Mouse (Mus musculus) erythroblast, embryonic 14.5 days (primary cell): ENCODE measurements around the gene Clip3. TPM values are rescaled to one million over a fixed set of nuclear protein-coding genes. Genes with fewer than 3 reads are reported as not detected.

Experiments used
- H3K27me3 ChIP-seq: 2 replicates; pipeline ENCODE4 v1.6.1; 2012; ENCODE audit warnings: inconsistent platforms; ENCODE audit not compliant: control insufficient read depth
- H3K36me3 ChIP-seq: 2 replicates; pipeline ENCODE4 v1.6.1; 2012; ENCODE audit warnings: mild to moderate bottlenecking, inconsistent platforms; ENCODE audit not compliant: control insufficient read depth
- H3K4me1 ChIP-seq: 2 replicates; pipeline ENCODE4 v1.6.1; 2012; ENCODE audit warnings: inconsistent platforms; ENCODE audit not compliant: control insufficient read depth
- H3K4me3 ChIP-seq: replicated peaks from 2 replicates; pipeline ENCODE3; 2012; ENCODE audit warnings: moderate library complexity, mild to moderate bottlenecking, inconsistent platforms
- H3K9me3 ChIP-seq: 2 replicates; pipeline ENCODE4 v1.6.1; 2012; ENCODE audit warnings: low read length, inconsistent platforms, mixed read lengths; ENCODE audit not compliant: control insufficient read depth
- GATA1 ChIP-seq: IDR thresholded peaks from 2 replicates; pipeline ENCODE4 v1.6.1; 2012; ENCODE audit warnings: low read length, inconsistent platforms, mixed read lengths
- TAL1 ChIP-seq: IDR thresholded peaks from 3 replicates; pipeline ENCODE4 v1.6.1; 2012; ENCODE audit warnings: low read length, inconsistent platforms, mixed read lengths
- polyA plus RNA-seq: library from polyadenylated mRNA; stranded (reverse); fragments of >175 nt; gene quantifications from 2 replicates; pipeline ENCODE4 v1.2.3, GENCODE M21; 2012

The Clip3 gene
- polyA plus RNA-seq, 1 experiment: not detected

GRCm38 (mm10) chr7:30309395-30310129, 18.0 kb downstream of the Clip3 start:
- Histone ChIP-seq H3K4me3 (peak overlapping the region; percentile 67), H3K4me1 (peaks cover 27% of the 10 kb centered on the region), H3K27me3 (no peaks in the 10 kb centered on the region), H3K36me3 (peaks cover 9% of the 10 kb centered on the region; the same call in 1 of the 2 replicates), H3K9me3 (no peaks in the 10 kb centered on the region)
- no peak for TF ChIP-seq TAL1
- TF ChIP-seq GATA1: no peak

- no peak overlapping the region for H3K4me3 ChIP-seq
- no peak for TF ChIP-seq GATA1
- TF ChIP-seq TAL1: no peak
Measured at GRCm38 (mm10) chr7:30310136-30310535, 18.6 kb downstream of the Clip3 start.

GRCm38 (mm10) chr7:30313666-30314320, 22.3 kb downstream of the Clip3 start:
- Histone ChIP-seq H3K4me3 (peak overlapping the region; percentile 47), H3K27me3 (no peaks in the 10 kb centered on the region)

More at GRCm38 (mm10) chr7:30310136-30310535, 18.6 kb downstream of the Clip3 start:
- Histone ChIP-seq H3K9me3 (no peaks in the 10 kb centered on the region), H3K4me1 (peaks cover 29% of the 10 kb centered on the region), H3K36me3 (peaks cover 9% of the 10 kb centered on the region; the same call in 1 of the 2 replicates), H3K27me3 (no peaks in the 10 kb centered on the region)

GRCm38 (mm10) chr7:30314721-30315155, 23.2 kb downstream of the Clip3 start, which contains the start of gene Syne4:
Syne4 (plus strand) TSS chr7:30314807.
- no peaks in the 10 kb centered on the region for H3K27me3 ChIP-seq
- TF ChIP-seq GATA1 (no peak), TAL1 (no peak)
- H3K9me3 ChIP-seq: no peaks in the 10 kb centered on the region
- H3K4me3 ChIP-seq: peak within 1 kb of the TSS; percentile 47
- peaks cover 11% of the 10 kb centered on the region for H3K4me1 ChIP-seq
- H3K36me3 ChIP-seq: peaks cover 9% of the 10 kb centered on the region; the same call in 1 of the 2 replicates

More at GRCm38 (mm10) chr7:30313666-30314320, 22.3 kb downstream of the Clip3 start:
- Histone ChIP-seq H3K4me1 (peaks cover 17% of the 10 kb centered on the region), H3K9me3 (no peaks in the 10 kb centered on the region), H3K36me3 (peaks cover 9% of the 10 kb centered on the region; the same call in 1 of the 2 replicates)
- no peak for TF ChIP-seq GATA1
- no peak for TF ChIP-seq TAL1

- Histone ChIP-seq H3K4me1 (peaks cover 17% of the 10 kb centered on the region), H3K4me3 (peak overlapping the region; percentile 44), H3K9me3 (no peaks in the 10 kb centered on the region), H3K27me3 (no peaks in the 10 kb centered on the region), H3K36me3 (peaks cover 9% of the 10 kb centered on the region; the same call in 1 of the 2 replicates)
- no peak for TF ChIP-seq GATA1
- TF ChIP-seq TAL1: no peak
Measured at GRCm38 (mm10) chr7:30315559-30316529, 24.3 kb downstream of the Clip3 start.

GRCm38 (mm10) chr7:30318142-30318541, 26.6 kb downstream of the Clip3 start:
- H3K4me3 ChIP-seq: no peak overlapping the region
- peaks cover 39% of the 10 kb centered on the region for H3K4me1 ChIP-seq
- no peaks in the 10 kb centered on the region; the same call in 1 of the 2 replicates for H3K36me3 ChIP-seq
- TF ChIP-seq TAL1 (no peak), GATA1 (no peak)
- no peaks in the 10 kb centered on the region for H3K9me3 ChIP-seq
- no peaks in the 10 kb centered on the region for H3K27me3 ChIP-seq

GRCm38 (mm10) chr7:30320946-30321345, 29.4 kb downstream of the Clip3 start:
- 0 out of 2 replicates have a peak, but pooled peaks cover 3% of the 10 kb centered on the region for H3K9me3 ChIP-seq
- H3K4me1 ChIP-seq: peaks cover 34% of the 10 kb centered on the region
- no peaks in the 10 kb centered on the region for H3K27me3 ChIP-seq
- no peaks in the 10 kb centered on the region; the same call in 1 of the 2 replicates for H3K36me3 ChIP-seq
- TF ChIP-seq GATA1: no peak
- TF ChIP-seq TAL1: no peak
- H3K4me3 ChIP-seq: peak overlapping the region; percentile 82

- 0 out of 2 replicates have a peak, but pooled peaks cover 3% of the 10 kb centered on the region for H3K9me3 ChIP-seq
- H3K4me3 ChIP-seq: peak within 1 kb of the TSS; percentile 82
- no peak for TF ChIP-seq GATA1
- TF ChIP-seq TAL1: no peak
- H3K36me3 ChIP-seq: no peaks in the 10 kb centered on the region; the same call in 1 of the 2 replicates
- H3K4me1 ChIP-seq: peaks cover 34% of the 10 kb centered on the region
- no peaks in the 10 kb centered on the region for H3K27me3 ChIP-seq
Measured at GRCm38 (mm10) chr7:30321539-30322284, 30.2 kb downstream of the Clip3 start, which contains the start of gene E130208F15Rik. E130208F15Rik (plus strand) TSS chr7:30321740.
